27 mouse cellular contexts compared by ENCODE assay signal in genomic region chr1:35842707-35843106, GRCm38 (mm10).
DNase-seq lines count a peak whose midpoint lies in the region; ATAC-seq lines count a peak whose summit lies in the region.
"Had no signal": no experiment of that assay in that cellular context is flagged by ENCODE, and none has a peak within 500 bp of the region (broad histone marks: within the 10 kb centered on the region; RNA-seq: fewer than 3 reads in every experiment).

No protein-coding gene starts in this region.

- H3K4me1 ChIP-seq in heart, embryonic 10.5 days: peaks cover 6% of the 10 kb centered on the region; the same call in 1 of the 2 replicates
- no peaks in the 10 kb centered on the region for H3K4me1 ChIP-seq in hindbrain, embryonic 11.5 days (replicated peaks; ENCODE audit: control insufficient read depth, insufficient read depth, low read length)
- H3K4me1 ChIP-seq: embryonic facial prominence, embryonic 13.5 days; forebrain, embryonic 10.5 days; forebrain, embryonic 13.5 days; hindbrain, embryonic 13.5 days had no signal

- H3K27me3 ChIP-seq in heart, embryonic 10.5 days (ENCODE audit: insufficient read depth, poor library complexity, severe bottlenecking): no peaks in the 10 kb centered on the region
- H3K27me3 ChIP-seq in hindbrain, embryonic 11.5 days (ENCODE audit: control insufficient read depth, insufficient read depth, low read length): no peaks in the 10 kb centered on the region
- H3K27me3 ChIP-seq: CH12.LX; embryonic facial prominence, embryonic 13.5 days; forebrain, embryonic 13.5 days; hindbrain, embryonic 13.5 days had no signal

- no peak overlapping the region for H3K27ac ChIP-seq in heart, embryonic 10.5 days
- H3K27ac ChIP-seq in hindbrain, embryonic 11.5 days (ENCODE audit: low read depth, low read length): no peak overlapping the region
- H3K27ac ChIP-seq: embryonic facial prominence, embryonic 10.5 days; embryonic facial prominence, embryonic 13.5 days; forebrain, embryonic 10.5 days; forebrain, embryonic 13.5 days; hindbrain, embryonic 13.5 days had no signal

- H3K9me3 ChIP-seq in heart, embryonic 10.5 days: no peaks in the 10 kb centered on the region
- H3K9me3 ChIP-seq in hindbrain, embryonic 11.5 days (ENCODE audit: control insufficient read depth, low read length): no peaks in the 10 kb centered on the region
- H3K9me3 ChIP-seq: embryonic facial prominence, embryonic 10.5 days; embryonic facial prominence, embryonic 13.5 days; forebrain, embryonic 10.5 days; G1E had no signal

- no peak overlapping the region for H3K4me2 ChIP-seq in hindbrain, embryonic 11.5 days (replicated peaks; ENCODE audit: low read depth, low read length)
- H3K4me2 ChIP-seq: embryonic facial prominence, embryonic 13.5 days; forebrain, embryonic 13.5 days; heart, embryonic 11.5 days; hindbrain, embryonic 13.5 days had no signal

- peak; percentile 17 for DNase-seq in heart, embryonic 10.5 days (ENCODE audit: low spot score)
- DNase-seq in heart, adult 18-20 months: no peak
- DNase-seq in urinary bladder, postnatal 4 days (ENCODE audit: low spot score in 2 of 2): peak; percentile 13 to 41
- no peak for DNase-seq in urinary bladder, adult 18-20 months (ENCODE audit: low spot score in 2 of 2)
- DNase-seq in hindbrain, embryonic 11.5 days (ENCODE audit: low spot score): no peak
- DNase-seq in lung, postnatal 14 days: no peak
- DNase-seq: adrenal gland, adult 2 months; adrenal gland, postnatal 14 days; B cell, adult 2 months; cerebellum, adult 11-12 months; cerebellum, adult 8-10 months; cerebellum, postnatal 10 days; cerebellum, postnatal 36 days; embryo, embryonic 11 days; gastrocnemius, postnatal 10 days had no signal

- WGBS in heart, embryonic 10.5 days: 84% methylated on average over 4 of the region's 4 CpGs
- WGBS in hindbrain, embryonic 11.5 days: 91% methylated on average over 4 of the region's 4 CpGs

- ATAC-seq in megakaryocyte progenitor cell, adult 5-6 weeks (replicated peaks; ENCODE audit: poor library complexity): peak; percentile 49
- no peak for ATAC-seq in hindbrain, embryonic 11.5 days (ENCODE audit: low FRiP score)
- ATAC-seq: forebrain, embryonic 13.5 days; forebrain, embryonic 16.5 days; hindbrain, embryonic 16.5 days had no signal

- H3K4me3 ChIP-seq in heart, embryonic 10.5 days: no peak overlapping the region
- no peak overlapping the region for H3K4me3 ChIP-seq in hindbrain, embryonic 11.5 days (ENCODE audit: low read depth, low read length)
- H3K4me3 ChIP-seq: embryonic facial prominence, embryonic 10.5 days; embryonic facial prominence, embryonic 13.5 days; erythroblast, embryonic 14.5 days; forebrain, embryonic 10.5 days; forebrain, embryonic 13.5 days; hindbrain, embryonic 13.5 days had no signal

- no peak overlapping the region for H3K9ac ChIP-seq in hindbrain, embryonic 11.5 days (ENCODE audit: low read depth, low read length)
- H3K9ac ChIP-seq: embryonic facial prominence, embryonic 13.5 days; forebrain, embryonic 13.5 days; hindbrain, embryonic 13.5 days had no signal

- H3K36me3 ChIP-seq in heart, embryonic 10.5 days: no peaks in the 10 kb centered on the region
- no peaks in the 10 kb centered on the region for H3K36me3 ChIP-seq in hindbrain, embryonic 11.5 days (ENCODE audit: control insufficient read depth, insufficient read depth, low read length)
- H3K36me3 ChIP-seq: embryonic facial prominence, embryonic 10.5 days; embryonic facial prominence, embryonic 13.5 days; forebrain, embryonic 10.5 days; G1E; hindbrain, embryonic 13.5 days had no signal

Comparison
In these comparisons a context has a peak if more than half of its experiments do, and no peak if none do; other contexts are left out.
1. DNase-seq: peak in heart, embryonic 10.5 days (single experiment) and urinary bladder, postnatal 4 days (2 of 2); none in heart, adult 18-20 months (0 of 2), urinary bladder, adult 18-20 months (0 of 2), hindbrain, embryonic 11.5 days (single experiment) and lung, postnatal 14 days (single experiment).